Mouse (Mus musculus) spleen, postnatal 0 days (tissue): Measurements from ENCODE around the gene Tarbp1. TPM values are rescaled to one million over a fixed set of nuclear protein-coding genes. Genes with fewer than 3 reads are reported as not detected.

ENCODE experiments used
- polyA plus RNA-seq: library from polyadenylated mRNA; unstranded; fragments of >200 nt; fragmentation: Nextera tagmentation; extraction: Ambion mirVana; gene quantifications from 2 replicates; pipeline ENCODE4 v1.2.1, GENCODE M21; 2015

Tarbp1 gene
- polyA plus RNA-seq: 1.9 and 2.3 TPM in 2 replicates

GRCm38 (mm10) chr8:126474299-126475187 lies at the start of gene Tarbp1:
TSS of gene Tarbp1 (minus strand) at chr8:126475065.

GRCm38 (mm10) chr8:126422174-126422919 lies 52.5 kb downstream of the Tarbp1 start, which contains the start of gene Coa6:
TSS of gene Coa6 (plus strand) at chr8:126422515.

Other genes with a start within 250 kb of the Tarbp1 start
- 0.16 TPM in 1 of 2 replicates, not detected in the other for gene Slc35f3, start 176.5 kb downstream of the Tarbp1 start, polyA plus RNA-seq
- gene Coa6, start 52.5 kb downstream of the Tarbp1 start, polyA plus RNA-seq: 34.9 and 35.3 TPM in 2 replicates
- 10.2 and 12.1 TPM in 2 replicates for gene Irf2bp2, start 118.9 kb upstream of the Tarbp1 start, polyA plus RNA-seq